Comparison of ENCODE assay signal across 18 mouse cellular contexts in the genomic region with DNA sequence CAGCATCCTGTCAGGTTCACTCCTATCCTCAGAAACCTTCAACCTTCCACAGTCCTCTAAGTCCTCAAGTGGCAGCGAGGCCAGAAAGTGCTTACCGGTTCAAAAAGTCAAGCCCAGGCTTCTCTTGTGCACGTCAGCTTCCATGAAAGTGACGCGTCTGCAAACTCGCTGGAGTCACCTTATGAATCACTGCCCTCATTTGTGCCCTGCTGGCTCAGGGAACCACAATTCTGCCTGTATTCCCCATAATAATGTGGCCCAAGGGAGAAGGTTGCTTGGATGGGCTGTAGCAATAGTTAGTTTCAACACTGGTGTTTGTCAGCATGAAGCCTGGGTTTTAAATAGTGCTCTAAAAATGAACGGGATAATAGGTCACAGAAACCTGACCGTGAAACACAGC.
DNase-seq lines count a peak whose midpoint lies in the region.
"Had no signal": no experiment of that assay in that cellular context is flagged by ENCODE, and none has a peak within 500 bp of the region (broad histone marks: within the 10 kb centered on the region; RNA-seq: fewer than 3 reads in every experiment).

No protein-coding gene starts in this region.

- peak; percentile 37 for DNase-seq in adrenal gland, adult 2 months
- no peak for DNase-seq in adrenal gland, adult 18-20 months (ENCODE audit: low spot score in 2 of 2)
- DNase-seq in kidney, adult 9 months = peak; percentile 20
- DNase-seq in kidney, adult 18-20 months = no peak
- DNase-seq in 3134 (ENCODE audit: extremely low read depth, insufficient read length, low spot score) (peak; percentile 25), adipocyte (ENCODE audit: low spot score) (peak; percentile 83)
- no peak for DNase-seq in gastrocnemius, postnatal 25 days
- no peak for DNase-seq in spleen, postnatal 10 days (ENCODE audit: low spot score in 2 of 2)
- DNase-seq: cerebellum, adult 9-11 months; gastrocnemius, postnatal 10 days; heart, adult 18-20 months; heart, postnatal 14 days; liver, postnatal 0 days; lung, postnatal 10 days; midbrain, embryonic 14.5 days; right cerebral cortex, adult 18-20 months; thymus, adult 18-20 months; thymus, postnatal 36 days had no signal

Comparison
In these comparisons a context has a peak if more than half of its experiments do, and no peak if none do; other contexts are left out.
1. DNase-seq: peak in adrenal gland, adult 2 months (single experiment), kidney, adult 9 months (single experiment), 3134 (single experiment) and adipocyte (single experiment); none in adrenal gland, adult 18-20 months (0 of 2), kidney, adult 18-20 months (single experiment), gastrocnemius, postnatal 25 days (single experiment) and spleen, postnatal 10 days (0 of 2).